Mouse (Mus musculus): ENCODE data around the gene Ncapg2. TPM values are rescaled to one million over a fixed set of nuclear protein-coding genes. Genes with fewer than 3 reads are reported as not detected.

The Ncapg2 gene
- polyA plus RNA-seq, 1 experiment from 2014 or later: 33.8 TPM

DNA sequence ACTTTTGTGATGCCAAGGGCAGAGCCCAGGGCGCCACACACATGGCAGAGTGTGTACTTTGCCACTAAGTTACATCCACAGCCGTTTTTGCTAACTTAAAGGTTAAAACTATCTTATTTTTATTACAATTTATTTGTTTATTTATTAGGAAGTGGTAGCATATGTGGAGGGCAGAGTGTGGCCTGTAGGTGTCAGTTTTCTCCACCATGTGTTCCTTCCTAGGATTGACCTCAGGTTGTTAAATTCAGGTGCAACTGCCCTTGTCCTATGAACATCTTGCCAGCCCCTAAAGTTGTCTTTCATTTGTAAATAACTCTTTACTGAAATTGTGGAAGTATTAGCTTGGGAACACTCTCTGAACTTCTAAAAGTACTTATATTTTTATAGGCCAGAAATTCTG lies 20.2 kb downstream of the Ncapg2 start:
- H3K4me3 ChIP-seq (ENCODE audit: low read depth, low read length): no peak overlapping the region

DNA sequence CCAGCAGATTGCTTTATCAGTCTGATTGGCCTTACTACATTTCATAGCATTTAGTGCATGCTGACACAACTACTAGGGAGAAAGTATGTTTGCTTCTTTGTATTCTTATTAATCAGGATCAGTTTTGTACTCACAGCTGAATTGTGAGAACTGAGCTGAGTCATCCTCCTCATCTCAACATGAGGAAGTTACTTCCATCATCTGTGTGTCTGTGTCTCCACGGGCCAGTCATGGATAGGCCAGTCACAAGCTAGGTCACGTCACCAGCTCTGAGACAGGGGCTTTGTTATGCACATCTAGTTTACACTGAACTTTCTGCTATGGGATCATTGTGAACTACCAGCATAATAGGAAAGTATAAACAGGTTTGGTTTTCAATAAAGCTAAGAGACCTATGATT lies 28.5 kb downstream of the Ncapg2 start:
- WGBS (ENCODE audit: insufficient replicate concordance): 86% methylated on average over 2 of the region's 2 CpGs
- H3K36me3 ChIP-seq (ENCODE audit: control insufficient read depth, insufficient read depth, low read length): peaks cover 11% of the 10 kb centered on the region
- no peak for ATAC-seq (replicated peaks; ENCODE audit: insufficient number of reproducible peaks, low FRiP score, low TSS enrichment)

More for the DNA sequence above, 20.2 kb downstream of the Ncapg2 start:
- 84% methylated on average over 2 of the region's 2 CpGs for WGBS (ENCODE audit: insufficient replicate concordance)
- Histone ChIP-seq H3K27me3 (ENCODE audit: control insufficient read depth, insufficient read depth, low read length) (no peaks in the 10 kb centered on the region), H3K36me3 (ENCODE audit: control insufficient read depth, insufficient read depth, low read length) (peaks cover 16% of the 10 kb centered on the region), H3K9ac (ENCODE audit: low read depth, low read length) (no peak overlapping the region), H3K9me3 (replicated peaks; ENCODE audit: control insufficient read depth, low read length) (no peaks in the 10 kb centered on the region), H3K27ac (ENCODE audit: low read depth, low read length) (no peak overlapping the region), H3K4me2 (no peak overlapping the region), H3K4me1 (ENCODE audit: control insufficient read depth, insufficient read depth, low read length) (no peaks in the 10 kb centered on the region)
- ATAC-seq (replicated peaks; ENCODE audit: insufficient number of reproducible peaks, low FRiP score, low TSS enrichment): no peak

DNA sequence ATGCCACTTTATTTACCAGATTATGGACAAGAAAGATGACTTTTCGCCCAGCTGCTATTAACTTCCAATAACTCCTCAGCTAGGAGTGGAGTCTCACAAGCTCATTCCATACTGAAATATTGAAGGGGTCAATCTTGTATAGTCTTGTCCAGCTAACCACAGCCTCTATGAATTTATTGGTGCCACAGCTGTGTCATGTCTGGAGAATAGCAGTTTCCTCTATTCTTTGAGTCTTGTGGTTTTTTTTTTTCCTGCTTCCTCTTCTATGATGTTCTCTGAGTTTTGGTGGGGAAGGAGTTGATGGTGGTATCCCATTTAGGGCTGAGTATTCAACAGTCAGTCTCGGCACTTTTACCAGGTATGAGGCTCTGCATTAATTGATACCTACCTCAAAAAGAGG lies 30.0 kb downstream of the Ncapg2 start:
- Histone ChIP-seq H3K4me1 (ENCODE audit: control insufficient read depth, insufficient read depth, low read length) (peaks cover 2% of the 10 kb centered on the region; the same call in 1 of the 2 replicates), H3K27ac (ENCODE audit: low read depth, low read length) (no peak overlapping the region), H3K9ac (ENCODE audit: low read depth, low read length) (no peak overlapping the region), H3K36me3 (ENCODE audit: control insufficient read depth, insufficient read depth, low read length) (peaks cover 16% of the 10 kb centered on the region), H3K4me2 (no peak overlapping the region), H3K27me3 (ENCODE audit: control insufficient read depth, insufficient read depth, low read length) (no peaks in the 10 kb centered on the region), H3K4me3 (ENCODE audit: low read depth, low read length) (no peak overlapping the region), H3K9me3 (replicated peaks; ENCODE audit: control insufficient read depth, low read length) (no peaks in the 10 kb centered on the region)
- 77% methylated on average over 2 of the region's 2 CpGs for WGBS (ENCODE audit: insufficient replicate concordance)
- ATAC-seq (replicated peaks; ENCODE audit: insufficient number of reproducible peaks, low FRiP score, low TSS enrichment): no peak

More for the DNA sequence above, 28.5 kb downstream of the Ncapg2 start:
- Histone ChIP-seq H3K4me3 (ENCODE audit: low read depth, low read length) (no peak overlapping the region), H3K27me3 (ENCODE audit: control insufficient read depth, insufficient read depth, low read length) (no peaks in the 10 kb centered on the region), H3K9me3 (replicated peaks; ENCODE audit: control insufficient read depth, low read length) (no peaks in the 10 kb centered on the region), H3K9ac (ENCODE audit: low read depth, low read length) (no peak overlapping the region), H3K4me2 (no peak overlapping the region), H3K4me1 (ENCODE audit: control insufficient read depth, insufficient read depth, low read length) (no peaks in the 10 kb centered on the region), H3K27ac (ENCODE audit: low read depth, low read length) (no peak overlapping the region)

DNA sequence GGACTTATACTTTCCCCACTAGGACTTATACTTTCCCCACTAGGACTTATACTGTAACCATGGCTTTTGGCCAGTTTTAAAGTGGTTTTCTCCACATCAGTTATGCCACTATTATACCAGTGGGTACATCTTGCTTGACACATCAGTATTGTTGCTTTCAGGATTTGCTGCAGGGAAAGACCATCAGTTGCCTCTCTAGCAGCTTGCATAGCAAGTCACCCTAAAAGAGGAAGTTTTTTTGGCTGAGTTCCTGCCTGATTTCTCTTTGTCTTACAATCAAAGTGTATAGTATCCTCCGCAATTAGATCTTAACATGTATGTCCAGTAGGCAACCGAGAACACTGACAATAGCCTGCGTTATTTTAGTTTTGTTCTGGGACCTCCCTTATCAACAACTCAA lies 30.9 kb downstream of the Ncapg2 start:
- no peak overlapping the region for H3K4me2 ChIP-seq
- peaks cover 14% of the 10 kb centered on the region for H3K36me3 ChIP-seq (ENCODE audit: control insufficient read depth, insufficient read depth, low read length)
- no peak for ATAC-seq (replicated peaks; ENCODE audit: insufficient number of reproducible peaks, low FRiP score, low TSS enrichment)
- no peaks in the 10 kb centered on the region for H3K27me3 ChIP-seq (ENCODE audit: control insufficient read depth, insufficient read depth, low read length)
- no peaks in the 10 kb centered on the region for H3K9me3 ChIP-seq (replicated peaks; ENCODE audit: control insufficient read depth, low read length)
- no peak overlapping the region for H3K27ac ChIP-seq (ENCODE audit: low read depth, low read length)
- peaks cover 2% of the 10 kb centered on the region; the same call in 1 of the 2 replicates for H3K4me1 ChIP-seq (ENCODE audit: control insufficient read depth, insufficient read depth, low read length)
- H3K4me3 ChIP-seq (ENCODE audit: low read depth, low read length): no peak overlapping the region
- no peak overlapping the region for H3K9ac ChIP-seq (ENCODE audit: low read depth, low read length)
- WGBS (ENCODE audit: insufficient replicate concordance): 88% methylated on average over 3 of the region's 3 CpGs

DNA sequence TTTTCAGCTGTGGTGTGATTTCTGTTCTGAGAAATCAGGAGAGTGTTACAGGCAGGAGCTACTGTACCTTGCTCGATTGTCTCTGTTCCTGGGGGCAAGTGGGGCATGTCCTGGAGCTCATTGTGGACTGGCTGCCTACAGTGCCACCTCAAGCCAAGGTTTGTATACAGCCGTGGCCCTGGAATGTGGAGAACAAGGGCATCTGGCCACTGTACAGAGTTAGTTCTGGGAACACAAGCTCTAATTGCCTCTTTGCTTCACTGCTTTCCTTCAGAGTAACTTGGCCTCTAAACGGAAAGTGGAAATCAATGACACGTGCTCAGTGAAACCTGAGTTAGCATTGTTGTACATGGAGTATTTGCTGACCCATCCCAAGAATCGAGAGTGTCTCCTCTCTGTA lies 33.4 kb downstream of the Ncapg2 start:
- 90% methylated on average over 5 of the region's 5 CpGs for WGBS (ENCODE audit: insufficient replicate concordance)
- H3K27me3 ChIP-seq (ENCODE audit: control insufficient read depth, insufficient read depth, low read length): no peaks in the 10 kb centered on the region
- peaks cover 2% of the 10 kb centered on the region; the same call in 1 of the 2 replicates for H3K4me1 ChIP-seq (ENCODE audit: control insufficient read depth, insufficient read depth, low read length)
- H3K36me3 ChIP-seq (ENCODE audit: control insufficient read depth, insufficient read depth, low read length): peaks cover 14% of the 10 kb centered on the region
- no peak overlapping the region for H3K4me2 ChIP-seq
- no peak overlapping the region for H3K27ac ChIP-seq (ENCODE audit: low read depth, low read length)
- H3K9me3 ChIP-seq (replicated peaks; ENCODE audit: control insufficient read depth, low read length): no peaks in the 10 kb centered on the region
- H3K4me3 ChIP-seq (ENCODE audit: low read depth, low read length): no peak overlapping the region
- ATAC-seq (replicated peaks; ENCODE audit: insufficient number of reproducible peaks, low FRiP score, low TSS enrichment): no peak
- no peak overlapping the region for H3K9ac ChIP-seq (ENCODE audit: low read depth, low read length)

DNA sequence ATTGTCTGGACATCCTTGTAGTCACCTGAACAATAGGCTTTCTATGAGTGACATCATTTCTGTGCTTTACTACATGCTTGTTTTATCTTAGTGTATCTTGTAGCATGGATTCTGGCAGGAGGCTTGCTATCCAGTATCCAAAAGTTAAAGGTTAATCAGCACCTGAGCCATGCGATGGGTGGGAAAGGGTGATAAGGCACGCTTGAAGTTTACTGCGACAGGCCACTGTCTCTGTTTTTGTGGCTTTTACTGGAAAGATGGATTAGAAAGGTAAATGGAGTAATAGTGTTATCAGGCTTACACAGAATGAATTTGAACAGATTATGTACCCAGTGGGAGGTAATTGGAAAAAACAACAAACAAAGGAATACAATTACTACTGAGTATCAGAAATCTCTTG lies 37.0 kb downstream of the Ncapg2 start:
- no peak overlapping the region for H3K27ac ChIP-seq (ENCODE audit: low read depth, low read length)
- H3K36me3 ChIP-seq (ENCODE audit: control insufficient read depth, insufficient read depth, low read length): peaks cover 22% of the 10 kb centered on the region
- no peak overlapping the region for H3K4me3 ChIP-seq (ENCODE audit: low read depth, low read length)
- peaks cover 2% of the 10 kb centered on the region; the same call in 1 of the 2 replicates for H3K4me1 ChIP-seq (ENCODE audit: control insufficient read depth, insufficient read depth, low read length)
- 77% methylated on average over 3 of the region's 3 CpGs for WGBS (ENCODE audit: insufficient replicate concordance)
- no peaks in the 10 kb centered on the region for H3K27me3 ChIP-seq (ENCODE audit: control insufficient read depth, insufficient read depth, low read length)
- no peak overlapping the region for H3K9ac ChIP-seq (ENCODE audit: low read depth, low read length)
- H3K4me2 ChIP-seq: no peak overlapping the region
- H3K9me3 ChIP-seq (replicated peaks; ENCODE audit: control insufficient read depth, low read length): no peaks in the 10 kb centered on the region
- no peak for ATAC-seq (replicated peaks; ENCODE audit: insufficient number of reproducible peaks, low FRiP score, low TSS enrichment)

DNA sequence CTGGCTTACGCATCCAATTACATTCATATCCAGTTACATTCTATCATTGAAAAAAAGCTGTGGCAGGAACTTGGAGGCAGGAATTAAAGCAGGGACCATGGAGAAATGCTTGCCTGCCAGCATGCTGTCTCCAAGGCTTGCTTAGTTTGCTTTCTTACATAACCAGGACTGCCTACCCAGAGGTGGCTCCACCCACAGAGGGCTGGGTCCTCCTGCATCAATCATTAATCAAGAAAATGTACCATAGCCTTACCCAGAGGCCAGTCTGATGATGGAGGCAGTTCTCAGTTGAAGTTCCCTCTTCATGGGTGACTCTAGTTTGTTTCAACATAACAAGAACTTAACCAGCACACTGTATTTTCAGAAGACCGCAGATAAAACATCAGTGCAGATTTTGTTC lies 44.3 kb downstream of the Ncapg2 start:
- peaks cover 2% of the 10 kb centered on the region; the same call in 1 of the 2 replicates for H3K36me3 ChIP-seq (ENCODE audit: control insufficient read depth, insufficient read depth, low read length)
- no peak for ATAC-seq (replicated peaks; ENCODE audit: insufficient number of reproducible peaks, low FRiP score, low TSS enrichment)

DNA sequence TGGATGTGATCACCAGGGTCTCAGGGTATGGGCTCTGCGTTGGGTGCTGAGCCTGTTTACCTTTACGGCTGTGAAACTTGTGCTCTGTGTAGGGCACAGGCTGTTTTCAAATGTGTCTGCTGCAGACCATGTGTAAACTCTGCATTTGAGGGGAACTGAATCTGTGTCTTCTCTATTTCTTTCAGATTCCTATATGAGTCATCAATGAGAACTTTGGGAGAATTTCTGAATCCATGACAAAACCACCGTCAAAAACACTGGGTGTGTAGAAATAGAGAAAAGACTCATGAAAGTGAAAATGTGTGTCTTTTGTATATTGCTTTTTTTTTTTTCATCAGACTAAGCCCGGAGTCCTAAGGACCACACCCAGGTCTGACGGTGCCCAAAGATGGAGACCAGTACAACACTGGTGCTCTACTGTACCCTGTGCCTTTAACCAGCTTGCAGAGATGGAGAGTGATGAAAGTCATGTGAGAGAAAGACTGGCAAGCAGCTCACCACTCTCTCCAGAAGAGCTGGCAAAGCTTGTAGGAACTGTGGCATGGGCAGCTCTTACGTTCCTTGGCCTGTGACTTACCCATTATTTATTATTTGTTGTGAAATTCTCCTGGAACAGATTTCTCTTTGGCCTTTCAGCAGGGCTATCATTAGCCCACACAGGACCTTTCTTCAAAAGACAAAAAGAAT lies 55.3 kb downstream of the Ncapg2 start:
- Histone ChIP-seq H3K9me3 (replicated peaks; ENCODE audit: control insufficient read depth, low read length) (no peaks in the 10 kb centered on the region), H3K4me1 (ENCODE audit: control insufficient read depth, insufficient read depth, low read length) (no peaks in the 10 kb centered on the region), H3K27me3 (ENCODE audit: control insufficient read depth, insufficient read depth, low read length) (no peaks in the 10 kb centered on the region), H3K4me2 (no peak overlapping the region), H3K4me3 (ENCODE audit: low read depth, low read length) (no peak overlapping the region), H3K27ac (ENCODE audit: low read depth, low read length) (no peak overlapping the region), H3K36me3 (ENCODE audit: control insufficient read depth, insufficient read depth, low read length) (peaks cover 10% of the 10 kb centered on the region), H3K9ac (ENCODE audit: low read depth, low read length) (no peak overlapping the region)
- ATAC-seq (replicated peaks; ENCODE audit: insufficient number of reproducible peaks, low FRiP score, low TSS enrichment): no peak
- 93% methylated on average over 6 of the region's 6 CpGs for WGBS (ENCODE audit: insufficient replicate concordance)

More for the DNA sequence above, 44.3 kb downstream of the Ncapg2 start:
- H3K27ac ChIP-seq (ENCODE audit: low read depth, low read length): no peak overlapping the region
- no peaks in the 10 kb centered on the region for H3K27me3 ChIP-seq (ENCODE audit: control insufficient read depth, insufficient read depth, low read length)
- no peaks in the 10 kb centered on the region for H3K4me1 ChIP-seq (ENCODE audit: control insufficient read depth, insufficient read depth, low read length)
- no peak overlapping the region for H3K9ac ChIP-seq (ENCODE audit: low read depth, low read length)
- no peak overlapping the region for H3K4me3 ChIP-seq (ENCODE audit: low read depth, low read length)
- no peaks in the 10 kb centered on the region for H3K9me3 ChIP-seq (replicated peaks; ENCODE audit: control insufficient read depth, low read length)
- WGBS (ENCODE audit: insufficient replicate concordance): 96% methylated on average over 2 of the region's 2 CpGs
- no peak overlapping the region for H3K4me2 ChIP-seq

DNA sequence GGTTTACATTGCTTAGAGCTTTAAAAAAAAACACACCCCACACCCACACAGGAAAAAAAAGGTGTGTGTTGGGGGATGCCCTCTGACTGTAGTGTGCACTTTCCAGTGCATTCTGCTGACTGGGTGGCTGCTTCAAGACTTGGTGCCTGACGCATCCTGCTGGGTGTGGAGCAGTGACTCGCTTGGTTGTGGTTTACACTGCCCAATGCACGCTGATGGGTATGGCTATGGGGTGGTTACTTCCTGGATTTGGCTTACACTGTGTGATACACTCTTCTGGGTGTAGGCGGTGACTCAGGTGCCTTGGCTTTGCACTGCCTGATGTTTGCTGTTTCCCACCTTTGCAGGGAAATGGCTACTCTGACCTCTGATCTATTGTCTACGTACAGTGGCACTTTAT lies 61.8 kb downstream of the Ncapg2 start:
- no peak for ATAC-seq (replicated peaks; ENCODE audit: insufficient number of reproducible peaks, low FRiP score, low TSS enrichment)
- Histone ChIP-seq H3K27me3 (ENCODE audit: control insufficient read depth, insufficient read depth, low read length) (no peaks in the 10 kb centered on the region), H3K4me2 (no peak overlapping the region), H3K27ac (ENCODE audit: low read depth, low read length) (no peak overlapping the region), H3K4me3 (ENCODE audit: low read depth, low read length) (no peak overlapping the region), H3K9ac (ENCODE audit: low read depth, low read length) (no peak overlapping the region), H3K4me1 (ENCODE audit: control insufficient read depth, insufficient read depth, low read length) (no peaks in the 10 kb centered on the region), H3K36me3 (ENCODE audit: control insufficient read depth, insufficient read depth, low read length) (no peaks in the 10 kb centered on the region), H3K9me3 (replicated peaks; ENCODE audit: control insufficient read depth, low read length) (no peaks in the 10 kb centered on the region)
- WGBS (ENCODE audit: insufficient replicate concordance): 82% methylated on average over 5 of the region's 5 CpGs

All from heart, embryonic 11.5 days (tissue).